Mouse (Mus musculus) kidney, embryonic 16.5 days (tissue): ENCODE data around the gene Atp6v0a1. TPM values are rescaled to one million over a fixed set of nuclear protein-coding genes. Genes with fewer than 3 reads are reported as not detected.

Experiments
- ATAC-seq: fragments of 200-750 bp; cut with Nextera tagmentation; 2 replicates; pipeline ENCODE4 v1.8.0; 2017; ENCODE audit warnings: moderate TSS enrichment; ENCODE audit not compliant: low FRiP score, low TSS enrichment
- H3K27ac ChIP-seq: fragments of 300-500 bp; sonication (generic); 2 replicates; pipeline ENCODE4 v1.5.1; 2014; ENCODE audit warnings: low read length
- H3K27me3 ChIP-seq: fragments of 300-500 bp; sonication (generic); 2 replicates; pipeline ENCODE4 v1.6.1; 2014; ENCODE audit warnings: low read length, control low read depth, mixed read lengths; ENCODE audit not compliant: insufficient read depth
- H3K36me3 ChIP-seq: fragments of 300-500 bp; sonication (generic); 2 replicates; pipeline ENCODE4 v1.6.1; 2014; ENCODE audit warnings: low read length, control low read depth, mixed read lengths; ENCODE audit not compliant: insufficient read depth
- H3K4me1 ChIP-seq: fragments of 300-500 bp; sonication (generic); 2 replicates; pipeline ENCODE4 v1.6.1; 2014; ENCODE audit warnings: low read length, control low read depth, mixed read lengths; ENCODE audit not compliant: insufficient read depth
- H3K4me2 ChIP-seq: fragments of 300-500 bp; sonication (generic); replicated peaks from 2 replicates; pipeline ENCODE4 v1.6.1; 2014; ENCODE audit warnings: low read depth, low read length
- H3K4me3 ChIP-seq: fragments of 300-500 bp; sonication (generic); 2 replicates; pipeline ENCODE4 v1.5.1; 2014; ENCODE audit warnings: mild to moderate bottlenecking, low read length
- H3K9ac ChIP-seq: fragments of 300-500 bp; sonication (generic); replicated peaks from 2 replicates; pipeline ENCODE4 v1.6.1; 2014; ENCODE audit warnings: low read length
- H3K9me3 ChIP-seq: fragments of 300-500 bp; sonication (generic); 2 replicates; pipeline ENCODE4 v1.6.1; 2016; ENCODE audit warnings: low read length, control low read depth
- WGBS: fragments of 180-500 bp; shearing (Covaris S2); extraction: QIAGEN DNeasy Blood & Tissue Kit; methylation state at CpG from one replicate; pipeline ENCODE4 v1.1.7; 2014; 5-methylcytosine and 5-hydroxymethylcytosine counted together
- polyA plus RNA-seq: library from polyadenylated mRNA; unstranded; fragments of >200 nt; fragmentation: Nextera tagmentation; extraction: Ambion mirVana; gene quantifications from 2 replicates; pipeline ENCODE4 v1.2.1, GENCODE M21; 2015

Gene Atp6v0a1
- polyA plus RNA-seq, 1 experiment from 2014 or later = 42.2 TPM

DNA sequence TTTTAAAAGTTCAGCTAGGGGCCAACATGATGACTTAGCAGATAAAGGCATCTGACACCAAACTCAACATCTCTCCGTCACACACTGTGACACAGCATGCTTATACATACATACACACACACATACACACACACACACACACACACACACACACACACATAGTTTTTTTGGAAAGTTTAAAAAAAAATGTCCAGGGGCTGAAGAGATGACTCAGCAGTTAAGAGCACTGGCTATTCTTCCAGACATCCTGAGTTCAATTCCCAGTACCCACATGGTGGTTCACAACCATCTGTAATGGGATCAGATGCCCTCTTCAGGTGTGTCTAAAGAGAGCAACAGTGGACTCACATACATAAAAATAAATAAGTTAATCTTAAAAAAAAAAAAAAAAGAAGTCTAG lies 22.2 kb downstream of the Atp6v0a1 start:
- WGBS = 91% methylated on average over 1 of the region's 1 CpGs
- peaks cover 26% of the 10 kb centered on the region; the same call in 1 of the 2 replicates for H3K36me3 ChIP-seq
- no peak overlapping the region for H3K4me2 ChIP-seq
- H3K9ac ChIP-seq = no peak overlapping the region
- H3K27me3 ChIP-seq = no peaks in the 10 kb centered on the region
- H3K9me3 ChIP-seq = no peaks in the 10 kb centered on the region
- no peak overlapping the region for H3K27ac ChIP-seq
- no peak overlapping the region for H3K4me3 ChIP-seq
- H3K4me1 ChIP-seq = peaks cover 6% of the 10 kb centered on the region; the same call in 1 of the 2 replicates
- ATAC-seq = no peak

DNA sequence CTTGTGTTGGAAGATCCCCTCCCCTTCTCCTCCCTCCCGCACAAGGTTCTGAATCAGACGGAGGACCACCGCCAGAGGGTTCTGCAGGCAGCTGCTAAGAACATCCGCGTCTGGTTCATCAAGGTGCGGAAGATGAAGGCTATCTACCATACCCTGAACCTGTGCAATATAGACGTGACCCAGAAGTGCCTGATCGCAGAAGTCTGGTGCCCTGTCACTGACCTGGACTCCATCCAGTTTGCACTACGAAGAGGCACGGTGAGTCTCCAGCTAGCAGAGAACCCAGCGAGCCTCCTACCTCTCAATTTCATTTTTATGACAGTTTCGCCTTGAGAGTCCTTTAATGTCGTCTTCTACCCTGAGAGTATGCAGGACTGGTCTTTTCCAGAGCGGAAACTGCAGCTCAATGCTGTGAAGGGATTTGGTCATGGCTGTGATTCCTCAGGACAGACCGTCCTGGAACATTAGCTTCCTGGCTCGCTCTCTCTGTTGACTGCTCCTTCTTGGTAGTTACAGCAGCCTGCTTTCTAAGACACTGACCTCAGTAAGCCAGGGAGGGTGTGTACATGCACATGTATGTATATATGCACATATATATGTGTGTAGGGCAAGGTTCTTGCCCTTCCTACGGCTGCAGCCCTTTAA lies 24.7 kb downstream of the Atp6v0a1 start:
- H3K9me3 ChIP-seq = no peaks in the 10 kb centered on the region
- H3K4me3 ChIP-seq = no peak overlapping the region
- H3K4me1 ChIP-seq = peaks cover 6% of the 10 kb centered on the region; the same call in 1 of the 2 replicates
- no peak overlapping the region for H3K9ac ChIP-seq
- H3K27ac ChIP-seq = no peak overlapping the region
- ATAC-seq = no peak
- H3K27me3 ChIP-seq = no peaks in the 10 kb centered on the region
- peaks cover 41% of the 10 kb centered on the region for H3K36me3 ChIP-seq
- WGBS = 93% methylated on average over 17 of the region's 17 CpGs
- no peak overlapping the region for H3K4me2 ChIP-seq

DNA sequence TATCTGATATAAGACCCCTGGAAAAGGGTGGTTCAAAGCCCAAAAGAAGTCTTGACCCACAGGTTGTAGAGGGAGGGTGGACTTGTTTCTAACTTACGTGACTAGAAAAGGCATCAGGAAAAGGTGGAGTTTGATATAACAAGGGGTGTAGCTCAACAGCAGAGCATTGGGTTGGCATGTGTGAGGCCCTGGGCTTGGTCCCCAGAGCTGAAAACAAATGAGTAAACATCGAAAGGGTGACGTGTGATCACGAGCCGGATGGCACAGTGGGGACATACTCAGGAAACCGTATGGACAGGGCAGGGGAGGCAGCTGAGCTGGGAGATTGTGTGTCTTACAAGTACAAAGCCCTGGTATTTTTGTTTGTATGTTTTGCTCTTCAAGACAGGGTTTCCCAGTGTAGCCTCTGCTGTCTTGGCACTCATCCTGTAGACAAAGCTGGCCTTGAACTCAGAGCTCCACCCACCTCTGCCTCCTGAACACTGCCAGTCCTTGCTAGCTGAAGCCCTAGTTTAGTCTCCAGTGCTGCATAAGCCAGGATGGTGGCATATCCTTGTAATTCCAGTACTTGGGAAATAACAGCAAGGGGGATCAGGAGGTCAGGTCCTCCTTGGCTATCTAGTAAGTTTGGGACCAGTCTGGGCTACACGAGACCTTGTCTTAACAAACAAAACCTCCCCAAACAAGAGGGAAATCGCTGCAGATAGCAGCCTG lies 25.5 kb downstream of the Atp6v0a1 start:
- Histone ChIP-seq H3K4me2 (no peak overlapping the region), H3K9me3 (no peaks in the 10 kb centered on the region), H3K4me1 (peaks cover 6% of the 10 kb centered on the region; the same call in 1 of the 2 replicates), H3K27me3 (no peaks in the 10 kb centered on the region), H3K27ac (no peak overlapping the region), H3K4me3 (no peak overlapping the region), H3K9ac (no peak overlapping the region), H3K36me3 (peaks cover 41% of the 10 kb centered on the region)
- 84% methylated on average over 8 of the region's 8 CpGs for WGBS
- ATAC-seq = no peak

- Histone ChIP-seq H3K4me3 (no peak overlapping the region), H3K4me1 (peaks cover 6% of the 10 kb centered on the region; the same call in 1 of the 2 replicates), H3K27ac (no peak overlapping the region), H3K9ac (no peak overlapping the region), H3K4me2 (no peak overlapping the region), H3K27me3 (no peaks in the 10 kb centered on the region), H3K9me3 (no peaks in the 10 kb centered on the region), H3K36me3 (peaks cover 42% of the 10 kb centered on the region)
- ATAC-seq = no peak
- 44% methylated on average over 4 of the region's 4 CpGs for WGBS
Observed at GRCm38 (mm10) chr11:101035328-101035695, 26.1 kb downstream of the Atp6v0a1 start.

DNA sequence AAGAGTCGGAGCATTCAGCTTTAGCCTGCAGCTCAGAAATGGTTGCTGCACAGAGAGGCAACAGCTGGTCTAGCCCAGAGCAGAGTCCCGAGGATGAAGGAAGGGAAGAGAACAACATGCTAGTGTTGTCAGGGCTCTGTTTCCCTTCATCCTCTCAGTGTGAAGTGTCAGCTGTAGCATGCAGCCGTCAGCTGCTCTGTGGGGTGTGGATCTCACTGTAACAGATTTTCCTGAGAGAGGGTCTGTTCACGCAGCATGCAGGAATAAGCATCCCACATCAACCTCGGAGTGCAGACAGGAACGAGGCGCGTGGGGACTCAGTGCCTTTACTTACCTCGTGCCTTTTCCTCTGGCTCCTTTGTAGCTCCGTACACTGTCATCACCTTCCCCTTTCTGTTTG lies 28.5 kb downstream of the Atp6v0a1 start:
- WGBS = 86% methylated on average over 10 of the region's 10 CpGs
- H3K4me3 ChIP-seq = no peak overlapping the region
- peaks cover 6% of the 10 kb centered on the region; the same call in 1 of the 2 replicates for H3K4me1 ChIP-seq
- H3K9me3 ChIP-seq = no peaks in the 10 kb centered on the region
- H3K27ac ChIP-seq = no peak overlapping the region
- no peaks in the 10 kb centered on the region for H3K27me3 ChIP-seq
- H3K4me2 ChIP-seq = no peak overlapping the region
- no peak for ATAC-seq
- H3K9ac ChIP-seq = no peak overlapping the region
- peaks cover 37% of the 10 kb centered on the region for H3K36me3 ChIP-seq

- Histone ChIP-seq H3K36me3 (peaks cover 45% of the 10 kb centered on the region), H3K9me3 (no peaks in the 10 kb centered on the region), H3K4me3 (no peak overlapping the region), H3K9ac (no peak overlapping the region), H3K4me2 (no peak overlapping the region), H3K4me1 (no peaks in the 10 kb centered on the region), H3K27ac (no peak overlapping the region), H3K27me3 (no peaks in the 10 kb centered on the region)
- no peak for ATAC-seq
- 93% methylated on average over 4 of the region's 4 CpGs for WGBS
Observed at GRCm38 (mm10) chr11:101045826-101046225, 36.6 kb downstream of the Atp6v0a1 start.

DNA sequence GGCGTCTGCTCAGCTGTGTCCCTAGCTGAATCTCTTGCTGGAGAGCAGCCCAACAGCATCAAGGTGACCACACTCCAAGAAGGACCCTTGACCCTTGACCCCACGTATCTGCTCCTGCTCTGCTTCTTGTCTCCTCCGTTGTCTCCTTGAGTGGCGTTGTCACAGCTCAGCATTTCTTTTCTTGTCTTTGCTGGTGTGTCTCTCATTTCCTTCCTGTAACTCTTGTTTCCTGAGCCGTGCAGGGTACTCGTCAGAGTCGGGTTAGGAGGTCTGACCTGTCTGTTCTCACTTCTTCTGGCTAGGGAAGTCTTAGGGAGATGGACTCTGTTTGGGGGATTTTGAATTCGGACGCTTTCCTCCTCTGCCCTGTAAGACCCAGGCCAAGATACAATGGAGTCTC lies 37.2 kb downstream of the Atp6v0a1 start:
- no peaks in the 10 kb centered on the region for H3K27me3 ChIP-seq
- no peaks in the 10 kb centered on the region for H3K9me3 ChIP-seq
- H3K4me3 ChIP-seq = no peak overlapping the region
- H3K4me2 ChIP-seq = no peak overlapping the region
- H3K9ac ChIP-seq = no peak overlapping the region
- no peak for ATAC-seq
- peaks cover 45% of the 10 kb centered on the region for H3K36me3 ChIP-seq
- WGBS = 53% methylated on average over 9 of the region's 9 CpGs
- no peak overlapping the region for H3K27ac ChIP-seq
- H3K4me1 ChIP-seq = no peaks in the 10 kb centered on the region

DNA sequence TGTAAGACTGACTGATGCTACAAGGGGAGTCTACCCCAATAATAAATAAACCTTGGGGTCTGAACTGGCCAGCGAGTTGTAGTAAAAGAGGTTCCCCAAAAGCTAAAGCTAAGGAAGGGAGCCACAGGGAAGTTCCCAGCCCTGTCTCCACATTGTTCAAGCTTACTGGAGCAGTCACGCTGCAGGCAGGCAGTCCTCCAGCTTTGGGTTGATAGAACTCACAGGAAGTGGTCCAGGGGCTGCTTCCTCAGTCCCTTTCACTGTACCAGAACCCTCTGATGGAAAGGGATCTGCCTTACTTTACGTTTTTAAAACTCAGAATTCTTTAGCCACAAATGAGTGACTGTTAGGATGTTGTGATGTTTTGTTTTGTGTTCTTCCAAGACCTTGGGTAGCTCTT lies 38.2 kb downstream of the Atp6v0a1 start:
- 77% methylated on average over 3 of the region's 3 CpGs for WGBS
- Histone ChIP-seq H3K4me3 (no peak overlapping the region), H3K27me3 (no peaks in the 10 kb centered on the region), H3K4me2 (no peak overlapping the region), H3K36me3 (peaks cover 45% of the 10 kb centered on the region), H3K27ac (no peak overlapping the region), H3K4me1 (no peaks in the 10 kb centered on the region), H3K9me3 (no peaks in the 10 kb centered on the region), H3K9ac (no peak overlapping the region)
- no peak for ATAC-seq

- 89% methylated on average over 9 of the region's 9 CpGs for WGBS
Observed at GRCm38 (mm10) chr11:101050359-101050758, 41.1 kb downstream of the Atp6v0a1 start.

DNA sequence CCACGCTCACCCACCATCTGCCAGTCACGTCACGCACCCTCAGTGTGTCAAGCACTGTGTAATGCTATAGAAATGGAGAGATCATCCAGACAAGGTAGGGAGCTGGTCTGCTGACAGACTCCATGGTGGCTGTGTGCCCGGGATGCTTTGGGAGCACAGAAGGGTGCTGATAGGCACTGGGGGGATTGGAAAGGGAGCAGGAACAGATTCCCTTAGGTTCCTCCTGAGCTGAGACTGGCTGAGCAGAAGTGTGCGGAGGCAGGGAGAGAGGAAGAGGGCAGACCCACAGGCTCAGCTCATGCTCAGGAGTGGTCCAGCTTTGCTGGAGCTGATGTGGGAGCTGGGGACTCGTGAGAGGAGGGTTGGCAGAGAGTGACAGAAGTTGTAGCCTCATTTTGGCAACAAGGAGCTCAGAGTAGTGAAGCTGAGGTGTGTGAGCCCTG lies 41.8 kb downstream of the Atp6v0a1 start:
- Histone ChIP-seq H3K4me2 (no peak overlapping the region), H3K36me3 (peaks cover 20% of the 10 kb centered on the region), H3K27ac (no peak overlapping the region), H3K9me3 (peaks cover 7% of the 10 kb centered on the region; the same call in 1 of the 2 replicates), H3K27me3 (no peaks in the 10 kb centered on the region), H3K4me1 (no peaks in the 10 kb centered on the region), H3K4me3 (no peak overlapping the region), H3K9ac (no peak overlapping the region)
- no peak for ATAC-seq
- WGBS = 87% methylated on average over 6 of the region's 6 CpGs

More at GRCm38 (mm10) chr11:101050359-101050758, 41.1 kb downstream of the Atp6v0a1 start:
- H3K9me3 ChIP-seq = peaks cover 7% of the 10 kb centered on the region; the same call in 1 of the 2 replicates
- no peaks in the 10 kb centered on the region for H3K27me3 ChIP-seq
- no peak overlapping the region for H3K9ac ChIP-seq
- H3K4me2 ChIP-seq = no peak overlapping the region
- H3K27ac ChIP-seq = no peak overlapping the region
- no peak for ATAC-seq
- no peaks in the 10 kb centered on the region for H3K4me1 ChIP-seq
- H3K36me3 ChIP-seq = peaks cover 26% of the 10 kb centered on the region
- H3K4me3 ChIP-seq = no peak overlapping the region
